In the genomic region with DNA sequence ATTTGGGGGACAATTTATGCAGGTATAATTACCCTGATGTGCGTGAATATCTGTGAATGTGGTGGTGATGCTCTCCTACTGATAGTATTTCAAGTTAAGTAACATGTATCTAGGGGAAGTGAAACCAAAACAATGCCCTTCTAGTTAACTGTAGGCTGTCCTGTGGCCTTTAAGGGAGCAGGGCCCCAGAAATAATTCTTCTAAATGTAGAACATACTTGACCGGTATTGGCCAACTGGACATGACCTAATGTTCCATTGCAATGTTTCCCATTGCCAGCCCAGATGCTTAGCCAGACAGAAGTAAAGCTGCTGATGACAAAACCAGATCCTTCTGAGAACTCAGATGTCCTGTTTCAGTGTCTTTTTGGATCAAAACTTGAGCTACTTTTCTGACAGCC, we compare ENCODE assay signal across 12 mouse cellular contexts. TPM values are rescaled to one million over a fixed set of nuclear protein-coding genes. Genes with fewer than 3 reads are reported as not detected.
DNase-seq lines count a peak whose midpoint lies in the region; ATAC-seq and TF ChIP-seq lines count a peak whose summit lies in the region.
"Had no signal": no experiment of that assay in that cellular context is flagged by ENCODE, and none has a peak within 500 bp of the region (broad histone marks: within the 10 kb centered on the region; RNA-seq: fewer than 3 reads in every experiment).

No protein-coding gene starts in this region.

- H3K27ac ChIP-seq in lung, postnatal 0 days (ENCODE audit: low read length), result no peak overlapping the region
- H3K27ac ChIP-seq: forebrain, embryonic 13.5 days; left cerebral cortex, adult 2 months; liver, embryonic 15.5 days had no signal

- intact Hi-C loops in heart, postnatal 36 days (cut with DNase I), result no loop called here

- no peaks in the 10 kb centered on the region; the same call in 1 of the 2 replicates for H3K4me1 ChIP-seq in lung, adult 2 months (ENCODE audit: control insufficient read depth, insufficient read depth, low read length)
- H3K4me1 ChIP-seq in lung, postnatal 0 days (ENCODE audit: insufficient read depth, low read depth, low read length), result no peaks in the 10 kb centered on the region
- H3K4me1 ChIP-seq: forebrain, embryonic 13.5 days; liver, embryonic 15.5 days had no signal

- TF ChIP-seq POLR2A in lung, adult 2 months (IDR thresholded peaks at IDR 0.05; ENCODE audit: borderline replicate concordance, extremely low read depth, low read depth, low read length), result no peak

- no peak overlapping the region for H3K4me2 ChIP-seq in lung, postnatal 0 days (replicated peaks; ENCODE audit: low read depth, low read length)
- H3K4me2 ChIP-seq: forebrain, embryonic 13.5 days; liver, embryonic 15.5 days had no signal

- TF ChIP-seq CTCF in lung, adult 2 months (IDR thresholded peaks at IDR 0.05; ENCODE audit: insufficient read depth, low read length), result no peak
- no peak for TF ChIP-seq CTCF in lung, postnatal 0 days (IDR thresholded peaks at IDR 0.05)

- no peaks in the 10 kb centered on the region for H3K9me3 ChIP-seq in lung, postnatal 0 days (ENCODE audit: low read length)
- H3K9me3 ChIP-seq: forebrain, embryonic 13.5 days; liver, embryonic 15.5 days had no signal

- H3K4me3 ChIP-seq in lung, adult 2 months (replicated peaks; ENCODE audit: extremely low read depth, low read depth, low read length), result no peak overlapping the region
- no peak overlapping the region for H3K4me3 ChIP-seq in lung, postnatal 0 days (ENCODE audit: low read depth, low read length)
- H3K4me3 ChIP-seq: forebrain, embryonic 13.5 days; left cerebral cortex, adult 2 months; liver, embryonic 15.5 days had no signal

- peak; percentile 85 for ATAC-seq in lung, postnatal 0 days
- ATAC-seq: forebrain, embryonic 13.5 days had no signal

- DNase-seq in heart, adult 18-20 months, result peak; percentile 37 to 78
- DNase-seq in heart, postnatal 36 days, result no peak
- DNase-seq in lung, adult 18-20 months, result peak; percentile 61 to 64
- DNase-seq in lung, adult 2 months, result no peak
- peak; percentile 78 for DNase-seq in lung, postnatal 0 days (ENCODE audit: low spot score)
- DNase-seq in splenic B cell, adult 2 months (ENCODE audit: low read depth, low spot score), result peak; percentile 80
- no peak for DNase-seq in T-cell, adult 2 months (ENCODE audit: low spot score)
- DNase-seq: cerebellum, adult 11 months; kidney, adult 18-20 months had no signal

- peak; percentile 29; the same call in 1 of the 2 replicates for TF ChIP-seq EP300 in lung, postnatal 0 days (IDR thresholded peaks at IDR 0.05)

- no peaks in the 10 kb centered on the region for H3K36me3 ChIP-seq in lung, postnatal 0 days (ENCODE audit: insufficient read depth, low read length)
- no peaks in the 10 kb centered on the region for H3K36me3 ChIP-seq in splenic B cell, adult 2 months (ENCODE audit: control insufficient read depth, insufficient read depth, low read length, poor library complexity, severe bottlenecking)
- H3K36me3 ChIP-seq: liver, embryonic 15.5 days had no signal

- WGBS in lung, adult 2 months, result 65% methylated on average over 2 of the region's 2 CpGs
- WGBS in lung, postnatal 0 days, result 83% methylated on average over 2 of the region's 2 CpGs

- no peak overlapping the region for H3K9ac ChIP-seq in lung, postnatal 0 days (replicated peaks; ENCODE audit: low read depth)
- H3K9ac ChIP-seq: forebrain, embryonic 13.5 days; liver, embryonic 15.5 days had no signal

- H3K27me3 ChIP-seq in lung, postnatal 0 days (replicated peaks; ENCODE audit: insufficient read depth, low read length), result no peaks in the 10 kb centered on the region
- H3K27me3 ChIP-seq in splenic B cell, adult 2 months (ENCODE audit: control insufficient read depth, insufficient read depth, low read length, poor library complexity, severe bottlenecking), result no peaks in the 10 kb centered on the region
- H3K27me3 ChIP-seq: forebrain, embryonic 13.5 days; liver, embryonic 15.5 days had no signal

RNA-seq across cellular contexts. Expression of a gene that starts 54.9 kb away (rescaled TPM):
- total RNA-seq in heart, adult 18-20 months (2021), result 1 to 10 TPM; 3.6 to 4.0 TPM
- total RNA-seq in heart, postnatal 36 days (2021), result 1 to 10 TPM; 4.2 to 4.5 TPM
- 18.4 and 25.7 TPM in 2 replicates for polyA plus RNA-seq in lung, adult 2 months (2012; rRNA removed)
- 44.6 and 44.9 TPM in 2 replicates for polyA plus RNA-seq in lung, postnatal 0 days (2015; fragmentation: Nextera tagmentation; extraction: Ambion mirVana)

Comparison
In these comparisons a context has a peak if more than half of its experiments do, and no peak if none do; other contexts are left out.
1. DNase-seq: peak in heart, adult 18-20 months (2 of 2), lung, adult 18-20 months (2 of 2), lung, postnatal 0 days (single experiment) and splenic B cell, adult 2 months (single experiment); none in heart, postnatal 36 days (0 of 2), lung, adult 2 months (single experiment) and T-cell, adult 2 months (single experiment).